Mouse (Mus musculus): ENCODE data around the gene Fcer1g.

Fcer1g gene

GRCm38 (mm10) chr1:171193911-171194830 lies 40.0 kb downstream of the Fcer1g start:
- CTCF ChIA-PET: interaction anchor here (1.4 to 2.6 kb wide), 4 partner anchors 26 to 27 kb away, joined by 4 to 22 read pairs (median 8); partner anchors contain the start of gene Tomm40l (in 1 of the 4)

GRCm38 (mm10) chr1:171193093-171193840 lies 40.9 kb downstream of the Fcer1g start:
- CTCF ChIA-PET: interaction anchor here in 3 of 4 experiments (0.5 to 1.6 kb wide), 7 partner anchors 23 to 29 kb away, joined by 3 to 4 read pairs (median 3); no protein-coding TSS in a partner anchor
- POLR2A ChIA-PET: interaction anchor here in 3 of 4 experiments (1.0 to 3.7 kb wide), 8 partner anchors 9 to 220 kb away, joined by 3 to 24 read pairs (median 3); partner anchors contain the start of genes Nr1i3 (in 1 of the 3) and Tomm40l (in 1 of the 3)

More at GRCm38 (mm10) chr1:171193911-171194830, 40.0 kb downstream of the Fcer1g start:
- POLR2A ChIA-PET: interaction anchor here in 3 of 4 experiments (0.6 to 3.7 kb wide), 14 partner anchors 9 to 219 kb away, joined by 3 to 24 read pairs (median 4); partner anchors contain the start of genes Nr1i3 (in 1 of the 3) and Tomm40l (in 1 of the 3)

- POLR2A ChIA-PET: interaction anchor here in 2 of 4 experiments (1.1 to 1.4 kb wide), 2 partner anchors 13 to 17 kb away, joined by 3 read pairs; no protein-coding TSS in a partner anchor
- CTCF ChIA-PET: interaction anchor here in 3 of 4 experiments (0.5 to 1.2 kb wide), 6 partner anchors 25 to 310 kb away, joined by 3 to 10 read pairs (median 4); no protein-coding TSS in a partner anchor
Measured at GRCm38 (mm10) chr1:171192283-171192682, 41.9 kb downstream of the Fcer1g start.

- POLR2A ChIA-PET: interaction anchor here in 2 of 4 experiments (0.7 to 1.9 kb wide), 4 partner anchors 12 to 40 kb away, joined by 3 to 5 read pairs (median 4); partner anchors contain the start of genes Mpz (in 1 of the 2) and Sdhc (in 1 of the 2)
- CTCF ChIA-PET: interaction anchor here (0.6 to 2.5 kb wide), 5 partner anchors 15 to 166 kb away, joined by 3 to 18 read pairs (median 4); partner anchors contain the start of gene Tomm40l (in 1 of the 4)
Measured at GRCm38 (mm10) chr1:171190832-171191231, 43.3 kb downstream of the Fcer1g start.

- ChIA-PET POLR2A (interaction anchor here (0.6 to 2.1 kb wide), 14 partner anchors 7 to 378 kb away, joined by 3 to 8 read pairs (median 4); partner anchors contain the start of genes Atf6 (in 1 of the 4), Nr1i3 (in 1 of the 4) and Pcp4l1 (in 1 of the 4)), CTCF (interaction anchor here in 3 of 4 experiments (0.6 to 2.5 kb wide), 10 partner anchors 15 to 138 kb away, joined by 3 to 18 read pairs (median 3); partner anchors contain the start of gene Tomm40l (in 1 of the 3))
Measured at GRCm38 (mm10) chr1:171189476-171190114, 44.6 kb downstream of the Fcer1g start.

- ChIA-PET CTCF (interaction anchor here in 3 of 4 experiments (0.6 to 2.5 kb wide), 7 partner anchors 14 to 133 kb away, joined by 3 to 18 read pairs (median 3); partner anchors contain the start of gene Tomm40l (in 1 of the 3)), POLR2A (interaction anchor here (0.7 to 2.1 kb wide), 10 partner anchors 8 to 288 kb away, joined by 3 to 8 read pairs (median 4); partner anchors contain the start of genes Nr1i3 (in 1 of the 4) and Pcp4l1 (in 1 of the 4))
Measured at GRCm38 (mm10) chr1:171189046-171189445, 45.1 kb downstream of the Fcer1g start.

- POLR2A ChIA-PET: interaction anchor here in 2 of 4 experiments (1.3 to 2.1 kb wide), 6 partner anchors 9 to 58 kb away, joined by 3 to 8 read pairs (median 5); partner anchors contain the start of gene Pcp4l1 (in 1 of the 2)
- CTCF ChIA-PET: interaction anchor here in 1 of 4 experiments (1.7 to 2.2 kb wide), 2 partner anchors 20 to 77 kb away, joined by 3 to 5 read pairs; no protein-coding TSS in a partner anchor
Measured at GRCm38 (mm10) chr1:171187851-171188700, 46.1 kb downstream of the Fcer1g start.

GRCm38 (mm10) chr1:171185655-171186054 lies 48.5 kb downstream of the Fcer1g start:
- ChIA-PET POLR2A (interaction anchor here in 2 of 4 experiments (0.6 to 4.8 kb wide), 3 partner anchors 10 to 60 kb away, joined by 3 to 18 read pairs (median 5); partner anchors contain the start of gene Pcp4l1 (in 2 of the 2)), CTCF (interaction anchor here in 1 of 4 experiments (1.4 kb wide), 1 partner anchor 53 kb away, joined by 4 read pairs; no protein-coding TSS in a partner anchor)

GRCm38 (mm10) chr1:171184314-171184713 lies 49.9 kb downstream of the Fcer1g start:
- ChIA-PET CTCF (interaction anchor here in 2 of 4 experiments (0.6 to 1.4 kb wide), 4 partner anchors 11 to 54 kb away, joined by 3 to 5 read pairs (median 4); no protein-coding TSS in a partner anchor), POLR2A (interaction anchor here in 2 of 4 experiments (1.0 to 4.8 kb wide), 6 partner anchors 9 to 63 kb away, joined by 3 to 18 read pairs (median 3); partner anchors contain the start of gene Pcp4l1 (in 2 of the 2))

- POLR2A ChIA-PET: interaction anchor here in 2 of 4 experiments (0.7 to 4.8 kb wide), 7 partner anchors 10 to 66 kb away, joined by 3 to 18 read pairs (median 3); partner anchors contain the start of genes Adamts4 (in 1 of the 2) and Pcp4l1 (in 1 of the 2)
- CTCF ChIA-PET: interaction anchor here in 2 of 4 experiments (0.5 to 0.9 kb wide), 3 partner anchors 24 to 282 kb away, joined by 3 to 10 read pairs (median 3); no protein-coding TSS in a partner anchor
Measured at GRCm38 (mm10) chr1:171183620-171184019, 50.5 kb downstream of the Fcer1g start.

GRCm38 (mm10) chr1:171183025-171183424 lies 51.1 kb downstream of the Fcer1g start:
- CTCF ChIA-PET: interaction anchor here in 2 of 4 experiments (0.5 to 0.9 kb wide), 3 partner anchors 24 to 281 kb away, joined by 3 to 10 read pairs (median 3); no protein-coding TSS in a partner anchor

More at GRCm38 (mm10) chr1:171183025-171183424, 51.1 kb downstream of the Fcer1g start:
- POLR2A ChIA-PET: interaction anchor here in 2 of 4 experiments (0.7 to 4.8 kb wide), 3 partner anchors 12 to 67 kb away, joined by 4 to 18 read pairs (median 10); partner anchors contain the start of genes Adamts4 (in 1 of the 2) and Pcp4l1 (in 1 of the 2)
